Mouse (Mus musculus): ENCODE data around the gene Mrgpra2b. TPM values are rescaled to one million over a fixed set of nuclear protein-coding genes. Genes with fewer than 3 reads are reported as not detected.
"Not testable (repeated sequence)": the region's sequence is repeated elsewhere in the genome, so short reads cannot be mapped to it uniquely, and the experiment has no call there.

Gene Mrgpra2b
- polyA plus RNA-seq (2014; fragmentation: Nextera tagmentation; extraction: Ambion mirVana) = not detected in 2 replicates

DNA sequence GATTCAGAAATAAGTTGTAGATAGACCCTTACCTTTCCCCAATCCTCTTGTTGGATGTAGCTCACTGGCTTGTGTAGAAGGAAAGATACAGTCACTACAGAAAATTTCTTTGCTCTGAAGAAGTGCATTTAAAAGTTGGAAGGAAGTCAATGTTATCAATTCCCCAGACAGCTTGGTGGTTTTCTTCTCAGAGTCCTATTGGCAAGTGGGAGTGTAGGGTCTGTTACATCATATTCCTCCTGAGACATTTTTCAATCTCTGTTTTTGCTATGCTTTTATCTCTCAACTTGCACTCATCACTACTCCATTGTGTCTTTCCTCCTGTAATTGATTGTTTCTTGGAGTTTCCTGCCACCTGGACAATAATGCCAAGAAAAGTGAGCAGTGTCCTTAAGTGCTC is at the start of gene Mrgpra2b:
TSS of gene Mrgpra2b (minus strand) at position 101 of the 400 bp plus-strand sequence.
- no peak within 1 kb of the TSS for H3K27ac ChIP-seq (replicated peaks; ENCODE audit: low read depth, low read length)
- H3K9ac ChIP-seq (replicated peaks; ENCODE audit: low read length) = no peak within 1 kb of the TSS
- H3K27me3 ChIP-seq (ENCODE audit: control insufficient read depth, insufficient read depth, low read length) = no peaks in the 10 kb centered on the region
- H3K4me3 ChIP-seq (ENCODE audit: low read depth, low read length) = no peak within 1 kb of the TSS
- H3K4me1 ChIP-seq (ENCODE audit: control insufficient read depth, insufficient read depth, low read length) = no peaks in the 10 kb centered on the region
- no peaks in the 10 kb centered on the region for H3K36me3 ChIP-seq (replicated peaks; ENCODE audit: control insufficient read depth, insufficient read depth, low read depth, low read length)
- H3K4me2 ChIP-seq (ENCODE audit: low read depth, low read length) = no peak within 1 kb of the TSS
- ATAC-seq (replicated peaks; ENCODE audit: insufficient number of reproducible peaks, low FRiP score, low TSS enrichment, low read depth) (no peak), DNase-seq (ENCODE audit: low spot score) (no peak)
- H3K9me3 ChIP-seq (replicated peaks; ENCODE audit: control insufficient read depth, low read length) = no peaks in the 10 kb centered on the region

GRCm38 (mm10) chr7:47516379-47516778 is 12.3 kb downstream of the Mrgpra2b start:
- DNase-seq (ENCODE audit: low spot score) (no peak), ATAC-seq (replicated peaks; ENCODE audit: insufficient number of reproducible peaks, low FRiP score, low TSS enrichment, low read depth) (no peak)
- Histone ChIP-seq H3K9ac (replicated peaks; ENCODE audit: low read length) (no peak overlapping the region), H3K4me2 (ENCODE audit: low read depth, low read length) (no peak overlapping the region), H3K27ac (replicated peaks; ENCODE audit: low read depth, low read length) (no peak overlapping the region), H3K36me3 (replicated peaks; ENCODE audit: control insufficient read depth, insufficient read depth, low read depth, low read length) (no peaks in the 10 kb centered on the region), H3K9me3 (replicated peaks; ENCODE audit: control insufficient read depth, low read length) (no peaks in the 10 kb centered on the region; the same call in 1 of the 2 replicates), H3K27me3 (ENCODE audit: control insufficient read depth, insufficient read depth, low read length) (no peaks in the 10 kb centered on the region), H3K4me3 (ENCODE audit: low read depth, low read length) (no peak overlapping the region), H3K4me1 (ENCODE audit: control insufficient read depth, insufficient read depth, low read length) (no peaks in the 10 kb centered on the region)
- 69% methylated on average over 1 of the region's 1 CpGs for WGBS

- H3K27me3 ChIP-seq (ENCODE audit: control insufficient read depth, insufficient read depth, low read length) = no peaks in the 10 kb centered on the region
- DNase-seq (ENCODE audit: low spot score) (no peak), ATAC-seq (replicated peaks; ENCODE audit: insufficient number of reproducible peaks, low FRiP score, low TSS enrichment, low read depth) (no peak)
- H3K36me3 ChIP-seq (replicated peaks; ENCODE audit: control insufficient read depth, insufficient read depth, low read depth, low read length) = no peaks in the 10 kb centered on the region
- H3K4me2 ChIP-seq (ENCODE audit: low read depth, low read length) = no peak overlapping the region
- no peaks in the 10 kb centered on the region; the same call in 1 of the 2 replicates for H3K9me3 ChIP-seq (replicated peaks; ENCODE audit: control insufficient read depth, low read length)
- H3K4me1 ChIP-seq (ENCODE audit: control insufficient read depth, insufficient read depth, low read length) = no peaks in the 10 kb centered on the region
- H3K9ac ChIP-seq (replicated peaks; ENCODE audit: low read length) = no peak overlapping the region
- no peak overlapping the region for H3K27ac ChIP-seq (replicated peaks; ENCODE audit: low read depth, low read length)
- WGBS = 70% methylated on average over 2 of the region's 2 CpGs
- H3K4me3 ChIP-seq (ENCODE audit: low read depth, low read length) = no peak overlapping the region
Observed at GRCm38 (mm10) chr7:47515050-47515449, 13.6 kb downstream of the Mrgpra2b start.

GRCm38 (mm10) chr7:47502953-47503352 is 25.7 kb downstream of the Mrgpra2b start:
- WGBS = 85% methylated on average over 4 of the region's 4 CpGs

GRCm38 (mm10) chr7:47491266-47491665 is 37.4 kb downstream of the Mrgpra2b start:
- not testable (repeated sequence) for H3K4me1 ChIP-seq (ENCODE audit: control insufficient read depth, insufficient read depth, low read length); H3K4me3 ChIP-seq (ENCODE audit: low read depth, low read length); H3K27ac ChIP-seq (replicated peaks; ENCODE audit: low read depth, low read length); DNase-seq (ENCODE audit: low spot score); H3K4me2 ChIP-seq (ENCODE audit: low read depth, low read length); H3K9me3 ChIP-seq (replicated peaks; ENCODE audit: control insufficient read depth, low read length); ATAC-seq (replicated peaks; ENCODE audit: insufficient number of reproducible peaks, low FRiP score, low TSS enrichment, low read depth); H3K27me3 ChIP-seq (ENCODE audit: control insufficient read depth, insufficient read depth, low read length); H3K36me3 ChIP-seq (replicated peaks; ENCODE audit: control insufficient read depth, insufficient read depth, low read depth, low read length); H3K9ac ChIP-seq (replicated peaks; ENCODE audit: low read length)

More at GRCm38 (mm10) chr7:47502953-47503352, 25.7 kb downstream of the Mrgpra2b start:
- H3K27ac ChIP-seq (replicated peaks; ENCODE audit: low read depth, low read length) = no peak overlapping the region
- H3K4me3 ChIP-seq (ENCODE audit: low read depth, low read length) = no peak overlapping the region
- no peak overlapping the region for H3K9ac ChIP-seq (replicated peaks; ENCODE audit: low read length)
- H3K4me2 ChIP-seq (ENCODE audit: low read depth, low read length) = no peak overlapping the region
- no peaks in the 10 kb centered on the region; the same call in 1 of the 2 replicates for H3K9me3 ChIP-seq (replicated peaks; ENCODE audit: control insufficient read depth, low read length)
- no peaks in the 10 kb centered on the region for H3K36me3 ChIP-seq (replicated peaks; ENCODE audit: control insufficient read depth, insufficient read depth, low read depth, low read length)
- no peaks in the 10 kb centered on the region for H3K27me3 ChIP-seq (ENCODE audit: control insufficient read depth, insufficient read depth, low read length)
- DNase-seq (ENCODE audit: low spot score) (no peak), ATAC-seq (replicated peaks; ENCODE audit: insufficient number of reproducible peaks, low FRiP score, low TSS enrichment, low read depth) (no peak)
- no peaks in the 10 kb centered on the region for H3K4me1 ChIP-seq (ENCODE audit: control insufficient read depth, insufficient read depth, low read length)

- H3K9me3 ChIP-seq (replicated peaks; ENCODE audit: control insufficient read depth, low read length); H3K27me3 ChIP-seq (ENCODE audit: control insufficient read depth, insufficient read depth, low read length); H3K4me3 ChIP-seq (ENCODE audit: low read depth, low read length); H3K4me1 ChIP-seq (ENCODE audit: control insufficient read depth, insufficient read depth, low read length); ATAC-seq (replicated peaks; ENCODE audit: insufficient number of reproducible peaks, low FRiP score, low TSS enrichment, low read depth); DNase-seq (ENCODE audit: low spot score); H3K27ac ChIP-seq (replicated peaks; ENCODE audit: low read depth, low read length); H3K9ac ChIP-seq (replicated peaks; ENCODE audit: low read length); H3K4me2 ChIP-seq (ENCODE audit: low read depth, low read length); H3K36me3 ChIP-seq (replicated peaks; ENCODE audit: control insufficient read depth, insufficient read depth, low read depth, low read length): not testable (repeated sequence)
- no CpG with 5 or more reads among the region's 1 CpGs for WGBS
Observed at GRCm38 (mm10) chr7:47489438-47489837, 39.2 kb downstream of the Mrgpra2b start.

DNA sequence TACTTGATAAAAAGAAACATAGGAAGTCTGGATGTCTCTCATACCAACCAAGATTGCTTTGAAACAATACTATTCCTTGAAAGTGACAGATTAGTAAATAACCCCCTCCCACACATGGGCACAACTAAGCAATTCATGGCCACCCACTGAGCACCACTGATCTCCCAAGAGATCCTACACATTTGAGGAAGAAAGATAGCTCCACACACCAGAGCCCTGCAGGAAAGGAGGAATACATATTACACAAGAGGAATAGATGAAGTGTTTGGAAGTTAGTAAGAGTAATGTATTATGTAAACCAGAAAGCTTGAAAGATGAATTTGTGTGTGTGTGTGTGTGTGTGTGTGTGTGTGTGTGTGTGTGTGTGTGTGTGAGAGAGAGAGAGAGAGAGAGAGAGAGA is 45.5 kb downstream of the Mrgpra2b start:
- H3K27me3 ChIP-seq (ENCODE audit: control insufficient read depth, insufficient read depth, low read length); H3K27ac ChIP-seq (replicated peaks; ENCODE audit: low read depth, low read length); DNase-seq (ENCODE audit: low spot score); H3K9me3 ChIP-seq (replicated peaks; ENCODE audit: control insufficient read depth, low read length); H3K4me3 ChIP-seq (ENCODE audit: low read depth, low read length); H3K36me3 ChIP-seq (replicated peaks; ENCODE audit: control insufficient read depth, insufficient read depth, low read depth, low read length); H3K4me1 ChIP-seq (ENCODE audit: control insufficient read depth, insufficient read depth, low read length); H3K9ac ChIP-seq (replicated peaks; ENCODE audit: low read length); ATAC-seq (replicated peaks; ENCODE audit: insufficient number of reproducible peaks, low FRiP score, low TSS enrichment, low read depth); H3K4me2 ChIP-seq (ENCODE audit: low read depth, low read length): not testable (repeated sequence)

DNA sequence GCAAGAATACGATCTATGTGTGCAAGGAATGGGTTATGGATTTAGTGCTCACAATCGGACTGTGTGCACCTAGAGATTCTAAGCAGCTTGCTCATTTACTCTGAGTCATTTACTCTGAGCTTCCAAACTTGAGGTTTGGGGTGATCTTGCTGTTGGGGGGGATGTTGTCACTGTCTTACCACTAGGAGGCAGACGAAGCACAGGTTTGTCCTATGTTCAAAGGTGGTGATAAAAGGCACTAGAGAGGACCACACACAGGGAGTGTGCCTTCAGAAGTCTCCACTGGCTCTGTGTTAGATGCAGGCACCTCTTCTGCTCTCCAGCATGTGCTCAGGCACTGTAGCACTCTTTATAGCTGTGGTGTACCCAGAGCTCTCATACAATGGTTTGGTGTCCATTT is 54.8 kb downstream of the Mrgpra2b start:
- 40% methylated on average over 1 of the region's 3 CpGs for WGBS
- H3K27me3 ChIP-seq (ENCODE audit: control insufficient read depth, insufficient read depth, low read length); H3K4me2 ChIP-seq (ENCODE audit: low read depth, low read length); H3K27ac ChIP-seq (replicated peaks; ENCODE audit: low read depth, low read length); H3K9ac ChIP-seq (replicated peaks; ENCODE audit: low read length); H3K36me3 ChIP-seq (replicated peaks; ENCODE audit: control insufficient read depth, insufficient read depth, low read depth, low read length); H3K4me3 ChIP-seq (ENCODE audit: low read depth, low read length); DNase-seq (ENCODE audit: low spot score); H3K4me1 ChIP-seq (ENCODE audit: control insufficient read depth, insufficient read depth, low read length); H3K9me3 ChIP-seq (replicated peaks; ENCODE audit: control insufficient read depth, low read length); ATAC-seq (replicated peaks; ENCODE audit: insufficient number of reproducible peaks, low FRiP score, low TSS enrichment, low read depth): not testable (repeated sequence)

All from embryonic facial prominence, embryonic 11.5 days (tissue).